Mouse (Mus musculus) frontal cortex, adult 2 months (tissue): Measurements from ENCODE around the gene Slc25a34. TPM values are rescaled to one million over a fixed set of nuclear protein-coding genes. Genes with fewer than 3 reads are reported as not detected.

Experiments
- DNase-seq, 2 experiments: peaks; one replicate each; pipeline ENCODE4 v3.0.0; 2022; ENCODE audit warnings: low spot score in 1 of 2; ENCODE audit errors: extremely low spot score in 1 of 2
- polyA plus RNA-seq: library from polyadenylated mRNA; depleted of rRNA; stranded (reverse); fragments of >200 nt; gene quantifications from 2 replicates; pipeline ENCODE4 v1.2.3, GENCODE M21; 2012; rRNA removed

Gene Slc25a34
- 8.0 and 9.7 TPM in 2 replicates for polyA plus RNA-seq

DNA sequence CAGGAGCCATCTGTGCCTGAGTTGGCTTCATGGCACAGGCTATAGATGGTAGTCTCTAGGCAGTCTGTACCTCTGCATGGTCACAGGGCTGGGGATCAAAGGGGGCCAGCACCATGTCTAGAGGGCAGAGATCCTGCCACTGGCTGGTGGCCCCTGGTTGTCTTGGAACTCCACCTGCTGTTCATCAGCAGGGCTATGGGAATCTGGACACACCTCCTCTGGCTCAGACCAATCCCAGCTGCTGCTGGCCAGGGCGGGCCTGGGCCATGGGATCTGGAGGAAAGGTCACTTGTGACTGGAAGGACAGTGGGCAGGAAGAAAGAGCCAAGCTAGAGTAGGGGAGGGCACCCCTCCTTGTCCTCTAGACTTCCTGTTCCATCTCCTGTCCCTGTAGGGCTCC, at the start of gene Slc25a34:
TSS of gene Slc25a34 (minus strand) at position 156 of the 400 bp plus-strand sequence.
- peak in 1 of 2 experiments; percentile 19 for DNase-seq

GRCm38 (mm10) chr4:141672325-141672724, 48.7 kb upstream of the Slc25a34 start:
- no peak for DNase-seq

GRCm38 (mm10) chr4:141671389-141671788, 47.8 kb upstream of the Slc25a34 start:
- DNase-seq = no peak

DNA sequence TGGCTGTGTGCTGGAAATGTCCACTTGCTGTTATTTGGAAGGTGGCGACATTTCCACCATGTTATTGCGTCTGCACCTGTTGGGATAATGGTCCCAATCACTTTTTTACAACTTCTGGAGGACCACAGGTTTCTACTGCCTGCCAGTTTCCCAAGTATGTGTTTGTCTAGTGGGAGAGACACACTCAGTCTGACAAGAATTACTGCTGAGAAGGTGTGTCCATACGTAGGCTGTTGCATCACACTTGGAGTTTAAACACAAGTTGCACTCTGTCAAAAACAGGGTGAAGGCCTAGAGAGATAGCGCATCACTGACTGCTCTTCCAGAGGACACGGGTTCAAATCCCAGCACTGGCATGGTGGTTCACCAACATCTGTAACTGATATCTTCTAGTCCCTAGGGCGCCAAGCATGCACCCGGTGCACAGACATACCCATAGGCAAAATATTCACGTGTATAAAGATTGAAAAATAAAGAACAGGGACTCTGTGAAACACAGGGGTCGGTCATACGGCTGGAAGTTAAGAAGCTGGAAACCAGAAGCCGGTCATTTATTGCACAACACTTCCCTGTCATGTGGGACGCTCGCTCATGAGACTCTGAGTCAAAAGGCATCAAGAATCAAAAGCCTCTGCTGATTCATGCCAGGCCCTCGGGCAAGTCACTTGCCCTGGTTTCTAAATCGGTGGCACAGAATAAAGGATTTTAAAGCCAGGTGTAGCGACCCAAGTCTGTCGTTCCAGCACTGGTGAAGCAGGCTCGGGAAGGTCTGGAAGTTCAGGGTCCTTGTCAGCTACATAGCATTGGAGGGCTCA, 46.5 kb upstream of the Slc25a34 start:
- DNase-seq = no peak

- no peak for DNase-seq
Observed at GRCm38 (mm10) chr4:141664799-141665198, 41.2 kb upstream of the Slc25a34 start, which contains the start of gene Plekhm2. TSS of gene Plekhm2 (minus strand) at chr4:141664899.

DNA sequence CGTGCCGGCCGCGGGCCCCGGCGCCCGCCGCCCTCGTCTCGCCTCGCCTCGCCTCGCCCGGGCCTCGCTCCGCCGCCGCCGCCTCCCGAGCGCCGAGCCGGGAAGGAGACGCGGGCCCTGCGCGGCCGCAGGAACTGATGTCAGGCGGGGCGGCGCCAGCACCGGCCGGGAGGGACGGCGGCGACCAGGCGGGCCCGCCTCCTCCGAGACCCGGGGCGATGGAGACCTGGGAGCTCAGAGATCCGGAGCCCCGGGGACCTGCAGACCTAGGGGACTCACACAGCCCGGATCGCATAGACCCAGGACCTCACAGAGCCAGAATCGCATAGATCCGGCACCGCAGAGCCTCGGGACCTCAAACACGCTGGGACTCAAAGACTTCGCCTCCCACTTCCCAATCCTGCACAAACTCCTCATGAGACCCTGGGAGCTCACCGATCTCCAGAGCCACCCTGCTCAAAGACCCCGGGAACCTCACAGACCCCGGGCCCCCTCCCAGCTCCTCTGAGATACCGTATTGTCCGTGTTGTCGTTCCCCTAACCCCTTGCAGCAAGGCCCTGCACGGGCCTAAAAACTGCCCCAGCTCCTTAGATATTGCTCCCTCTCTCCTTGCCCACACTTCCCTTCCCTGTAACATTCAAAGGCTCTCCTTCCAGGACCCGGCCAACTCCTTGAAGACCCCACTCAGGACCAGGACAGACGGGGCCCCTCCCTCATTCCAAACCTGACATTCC, 40.6 kb upstream of the Slc25a34 start:
- peak in 1 of 2 experiments; percentile 74 for DNase-seq

DNA sequence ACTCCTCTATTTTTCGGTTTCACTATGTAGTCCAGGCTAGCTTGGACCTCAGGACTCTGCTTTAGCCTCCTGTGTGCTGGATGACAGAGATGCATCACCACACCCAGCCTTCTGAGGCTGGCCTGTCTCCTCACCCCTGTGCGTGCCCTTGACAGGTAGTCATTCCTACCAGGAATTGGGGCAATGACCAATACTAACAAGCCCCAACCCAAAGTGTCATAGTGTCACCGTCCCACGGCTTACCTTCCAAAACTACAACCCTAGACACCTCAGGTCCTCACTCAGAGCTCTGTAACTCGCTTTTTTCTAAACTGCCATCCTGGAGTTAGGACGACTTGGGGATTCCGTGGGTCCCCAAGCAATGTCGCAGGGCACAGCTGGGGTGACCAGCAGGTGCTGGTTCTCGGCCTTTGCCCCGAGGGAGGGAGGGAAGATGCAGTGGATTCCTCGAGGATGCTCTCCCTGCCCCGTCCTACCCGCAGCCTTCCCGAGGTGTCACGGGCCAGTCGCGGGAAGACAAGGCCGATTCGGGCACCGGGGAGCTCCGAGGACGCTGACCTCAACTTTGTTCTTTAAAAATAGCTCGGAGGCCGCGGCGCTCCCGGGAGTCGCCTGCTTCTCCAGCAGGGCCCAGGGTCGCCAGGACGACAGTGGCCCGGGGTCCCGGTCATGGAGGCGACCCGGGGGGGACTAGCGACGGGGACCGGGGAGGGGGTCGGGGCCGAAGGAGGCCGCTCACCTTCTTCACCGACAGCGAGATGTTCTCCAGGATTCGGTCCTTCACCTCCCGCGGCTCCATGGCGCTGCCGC, 39.7 kb upstream of the Slc25a34 start:
- DNase-seq = no peak

DNA sequence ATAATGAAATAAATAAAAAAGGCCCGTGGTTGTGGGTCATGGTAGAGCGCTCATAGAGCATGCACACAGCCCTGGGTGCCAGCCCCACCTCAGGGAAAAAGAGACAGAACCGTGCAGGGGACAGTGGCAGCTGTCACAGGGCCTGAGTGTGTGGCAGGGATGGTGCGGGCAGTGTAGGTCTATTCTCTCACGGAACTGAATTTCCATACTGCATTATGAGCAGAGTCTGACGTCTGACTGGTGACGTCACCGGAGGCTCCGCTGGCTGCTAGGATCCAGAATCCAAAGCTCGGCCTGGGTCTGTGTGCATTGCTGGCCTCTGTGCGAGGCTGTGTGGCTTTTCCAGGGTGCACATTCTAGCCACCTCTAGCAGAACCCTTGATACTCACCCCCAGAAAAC, 37.3 kb upstream of the Slc25a34 start:
- DNase-seq = no peak

DNA sequence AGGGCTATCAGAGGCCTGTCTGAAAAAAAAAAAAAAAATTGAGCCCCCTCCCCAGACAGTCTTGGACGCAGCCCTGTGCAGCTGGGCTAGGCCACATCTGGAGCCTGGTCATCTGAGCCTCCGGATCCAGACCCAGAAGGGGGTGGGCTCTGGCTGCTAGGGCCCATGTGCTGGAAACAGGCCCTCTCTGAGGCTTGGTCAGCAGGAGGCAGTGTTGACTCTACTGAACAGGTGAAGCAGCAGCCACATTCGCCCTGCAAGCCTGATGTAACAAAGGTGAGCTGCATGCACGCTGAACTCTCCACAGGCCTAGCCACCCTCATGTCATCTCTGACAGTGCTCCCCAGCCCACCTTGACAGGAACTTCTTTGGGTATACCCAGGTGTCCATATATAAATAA, 36.1 kb upstream of the Slc25a34 start:
- DNase-seq = no peak

DNA sequence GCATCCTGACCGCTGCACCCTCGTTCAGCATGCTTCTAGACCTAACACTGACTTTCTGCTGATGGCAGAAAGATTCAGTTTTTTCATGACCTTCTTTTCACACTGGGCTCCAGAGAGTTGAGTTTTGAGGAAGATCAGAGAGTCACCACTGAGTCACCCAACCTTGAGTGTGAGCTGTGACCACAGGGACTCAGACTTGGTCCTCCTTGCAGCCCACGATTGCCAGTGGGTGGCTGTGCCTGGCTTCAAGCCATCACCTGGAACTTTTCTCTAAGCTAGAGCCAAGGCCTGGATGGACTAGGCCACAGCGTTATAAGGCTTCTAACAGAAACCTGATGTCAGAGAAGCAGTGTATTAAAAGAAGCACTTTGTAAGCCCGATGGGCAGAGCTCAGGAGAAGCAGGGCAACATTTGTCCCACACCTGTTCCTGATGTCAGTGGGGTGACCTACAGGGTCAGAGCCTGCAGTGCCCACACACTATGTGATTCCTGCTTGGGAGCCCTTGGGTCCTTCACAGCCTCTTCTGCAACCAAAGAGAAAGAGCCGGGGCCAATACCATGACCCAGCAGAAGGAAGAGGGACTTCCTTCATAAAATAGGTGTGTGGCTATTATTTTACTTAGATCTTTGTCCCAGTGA, 35.3 kb upstream of the Slc25a34 start:
- DNase-seq = no peak

GRCm38 (mm10) chr4:141656932-141657331, 33.3 kb upstream of the Slc25a34 start:
- DNase-seq = no peak

- DNase-seq = peak in 1 of 2 experiments; percentile 54
Observed at GRCm38 (mm10) chr4:141655908-141656608, 32.4 kb upstream of the Slc25a34 start.

DNA sequence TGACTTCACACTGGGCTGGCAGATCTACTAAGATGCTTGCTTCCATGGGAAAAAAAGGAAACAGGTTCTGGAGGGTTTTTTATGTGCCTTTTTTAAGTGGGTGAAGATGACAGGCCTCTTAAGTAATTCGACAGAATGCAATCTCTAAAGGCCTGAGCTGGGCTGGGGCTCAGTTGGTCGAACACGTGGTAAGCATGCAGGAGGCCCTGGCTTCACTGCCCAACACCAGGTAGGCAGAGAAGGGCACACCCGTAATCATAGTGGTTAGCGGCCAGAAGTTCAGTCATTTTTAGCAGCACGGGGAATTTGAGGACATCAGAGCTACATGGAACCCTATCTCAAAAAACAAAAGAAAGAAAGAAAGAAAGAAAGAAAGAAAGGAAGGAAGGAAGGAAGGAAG, 30.9 kb upstream of the Slc25a34 start:
- no peak for DNase-seq

DNA sequence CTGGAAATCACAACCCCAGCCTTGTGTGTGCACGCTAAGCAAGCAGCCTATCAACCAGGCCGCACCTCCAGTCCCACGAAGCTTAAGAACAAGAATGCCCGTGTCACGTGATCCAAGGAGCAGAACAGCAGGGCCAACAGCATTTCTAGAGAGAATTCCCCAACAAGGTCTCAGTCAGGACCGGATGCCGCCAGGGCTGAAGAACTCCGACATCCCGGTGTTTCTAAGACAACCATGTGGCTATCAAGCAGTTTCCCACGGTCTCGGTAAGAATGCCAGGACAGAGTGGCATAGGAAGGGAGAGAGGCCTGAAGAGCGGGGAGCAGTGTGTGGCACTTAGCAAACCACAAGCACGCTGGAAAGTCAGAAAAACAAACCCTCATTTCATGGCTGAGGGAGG, 30.2 kb upstream of the Slc25a34 start:
- DNase-seq = no peak

DNA sequence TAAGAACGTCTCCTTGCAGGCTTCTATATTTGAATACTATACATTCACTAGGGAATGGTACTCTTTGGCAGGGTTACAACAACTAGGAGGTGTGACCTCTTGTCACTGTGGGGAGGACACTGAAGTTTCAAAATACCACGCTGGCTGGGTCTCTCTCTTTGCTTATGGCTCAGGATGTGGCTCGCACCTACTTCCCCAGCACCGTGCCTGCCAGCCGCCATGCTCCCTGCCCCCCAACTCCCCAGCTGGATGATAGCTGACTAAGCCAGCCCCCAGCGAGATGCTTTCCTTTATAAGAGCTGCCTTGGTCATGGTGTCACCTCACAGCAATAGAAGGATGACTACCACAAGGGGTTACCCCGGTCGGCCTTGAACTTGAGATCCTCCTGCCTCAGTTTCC, 29.4 kb upstream of the Slc25a34 start:
- no peak for DNase-seq

GRCm38 (mm10) chr4:141651944-141652343, 28.3 kb upstream of the Slc25a34 start:
- DNase-seq = no peak

GRCm38 (mm10) chr4:141651286-141651685, 27.7 kb upstream of the Slc25a34 start:
- no peak for DNase-seq

DNA sequence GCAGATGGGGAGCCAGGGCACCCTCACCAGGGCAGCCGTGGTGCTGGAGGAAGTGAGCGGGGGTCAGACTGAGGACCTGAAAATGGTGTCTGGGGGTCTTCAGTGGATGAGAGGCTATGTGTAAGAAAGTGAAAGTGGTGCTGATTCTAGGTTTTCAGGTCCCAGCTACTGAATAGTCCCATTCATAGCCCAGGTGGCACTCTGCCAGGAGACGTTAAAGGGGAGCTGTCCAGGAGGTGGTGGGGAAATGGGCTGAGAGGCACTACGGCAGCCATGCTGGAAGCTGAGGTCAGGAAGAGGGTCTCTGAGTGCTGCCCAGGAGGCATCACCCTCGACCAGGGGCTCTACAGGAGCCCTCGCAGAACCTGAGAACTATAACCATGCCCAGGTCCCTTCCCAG, 25.6 kb upstream of the Slc25a34 start:
- DNase-seq = no peak

GRCm38 (mm10) chr4:141648262-141648661, 24.6 kb upstream of the Slc25a34 start:
- DNase-seq = no peak

- DNase-seq = no peak
Observed at GRCm38 (mm10) chr4:141647187-141647586, 23.6 kb upstream of the Slc25a34 start.
